8 mouse cellular contexts compared by ENCODE assay signal in genomic region chr5:113492417-113493035, GRCm38 (mm10). TPM values are rescaled to one million over a fixed set of nuclear protein-coding genes. Genes with fewer than 3 reads are reported as not detected.
DNase-seq lines count a peak whose midpoint lies in the region; ATAC-seq and TF ChIP-seq lines count a peak whose summit lies in the region.

No protein-coding gene starts in this region.

- WGBS in embryonic facial prominence, embryonic 15.5 days: 7% methylated on average over 7 of the region's 7 CpGs
- 29% methylated on average over 7 of the region's 7 CpGs for whole genome bisulfite sequencing in heart, adult 2 months

- TF ChIP-seq CTCF in ES-Bruce4 (IDR thresholded peaks at IDR 0.05; ENCODE audit: low read depth, low read length): no peak
- TF ChIP-seq CTCF in heart, adult 2 months (IDR thresholded peaks at IDR 0.05): no peak

- TF ChIP-seq POLR2A in ES-Bruce4 (IDR thresholded peaks at IDR 0.05; ENCODE audit: insufficient read depth, low read length): no peak
- no peak for TF ChIP-seq POLR2A in heart, adult 2 months (IDR thresholded peaks at IDR 0.05; ENCODE audit: insufficient read depth, low read depth, low read length)

- H3K27ac ChIP-seq in ES-Bruce4 (ENCODE audit: insufficient read depth, low read length): no peak overlapping the region
- peak overlapping the region; percentile 17; the same call in 1 of the 2 replicates for H3K27ac ChIP-seq in embryonic facial prominence, embryonic 15.5 days (replicated peaks)
- H3K27ac ChIP-seq in heart, adult 2 months: no peak overlapping the region

- H3K79me2 ChIP-seq in heart, adult 2 months (replicated peaks; ENCODE audit: control insufficient read depth, insufficient read depth, low read length): no peaks in the 10 kb centered on the region

- 0 out of 2 replicates have a peak, but pooled peaks have one; percentile 19 for TF ChIP-seq EP300 in ES-Bruce4 (IDR thresholded peaks at IDR 0.05; ENCODE audit: insufficient read depth, low read depth, low read length)
- no peak for TF ChIP-seq EP300 in heart, adult 2 months (IDR thresholded peaks at IDR 0.05; ENCODE audit: insufficient read depth, low read depth, low read length)

- no peak for ATAC-seq in embryonic facial prominence, embryonic 15.5 days (ENCODE audit: insufficient number of reproducible peaks, low FRiP score, low TSS enrichment, low read depth)

- peak overlapping the region; percentile 66 for H3K4me2 ChIP-seq in embryonic facial prominence, embryonic 15.5 days (replicated peaks)

- H3K4me3 ChIP-seq in ES-Bruce4 (ENCODE audit: low read depth, low read length): no peak overlapping the region
- H3K4me3 ChIP-seq in embryonic facial prominence, embryonic 15.5 days (replicated peaks): peak overlapping the region; percentile 21
- no peak overlapping the region for H3K4me3 ChIP-seq in heart, adult 2 months

- H3K36me3 ChIP-seq in ES-Bruce4 (ENCODE audit: control insufficient read depth, insufficient read depth, low read length, poor library complexity, severe bottlenecking): no peaks in the 10 kb centered on the region
- no peaks in the 10 kb centered on the region for H3K36me3 ChIP-seq in embryonic facial prominence, embryonic 15.5 days
- no peaks in the 10 kb centered on the region for H3K36me3 ChIP-seq in heart, adult 2 months (ENCODE audit: control insufficient read depth, insufficient read depth, low read length)

- H3K4me1 ChIP-seq in ES-Bruce4 (ENCODE audit: control insufficient read depth, insufficient read depth, low read length): no peaks in the 10 kb centered on the region
- H3K4me1 ChIP-seq in embryonic facial prominence, embryonic 15.5 days: peaks cover 38% of the 10 kb centered on the region
- no peaks in the 10 kb centered on the region for H3K4me1 ChIP-seq in heart, adult 2 months (ENCODE audit: control insufficient read depth, insufficient read depth, low read length)

- DNase-seq in adrenal gland, adult 8-10 months: peak; percentile 20
- no peak for DNase-seq in adrenal gland, postnatal 25 days
- DNase-seq in layer of hippocampus, postnatal 25 days (ENCODE audit: extremely low spot score in 1 of 2, low spot score in 1 of 2): peak; percentile 32 to 48
- peak; percentile 81 for DNase-seq in retina, embryonic 14.5 days (ENCODE audit: low spot score)
- DNase-seq in heart, adult 2 months: no peak
- DNase-seq in spleen, postnatal 36 days (ENCODE audit: low spot score in 2 of 2): no peak

- no peak overlapping the region for H3K9ac ChIP-seq in ES-Bruce4 (ENCODE audit: low read depth, poor library complexity, severe bottlenecking)
- H3K9ac ChIP-seq in embryonic facial prominence, embryonic 15.5 days: no peak overlapping the region
- H3K9ac ChIP-seq in heart, adult 2 months (ENCODE audit: low read depth, low read length): no peak overlapping the region

- no peaks in the 10 kb centered on the region for H3K27me3 ChIP-seq in ES-Bruce4 (ENCODE audit: control insufficient read depth, insufficient read depth, low read length, poor library complexity, severe bottlenecking)
- 0 out of 2 replicates have a peak, but pooled peaks cover 8% of the 10 kb centered on the region for H3K27me3 ChIP-seq in embryonic facial prominence, embryonic 15.5 days
- H3K27me3 ChIP-seq in heart, adult 2 months (ENCODE audit: control insufficient read depth, insufficient read depth, low read length): peaks cover 5% of the 10 kb centered on the region

- H3K9me3 ChIP-seq in ES-Bruce4 (replicated peaks; ENCODE audit: control insufficient read depth, insufficient read depth, low read length, poor library complexity, severe bottlenecking): no peaks in the 10 kb centered on the region
- H3K9me3 ChIP-seq in embryonic facial prominence, embryonic 15.5 days (replicated peaks): no peaks in the 10 kb centered on the region

- intact Hi-C loops in heart, adult 2 months (cut with DNase I): no loop called here

RNA-seq across cellular contexts. Expression of gene Wscd2, which starts 2.4 kb away (rescaled TPM):
- total RNA-seq in adrenal gland, adult 8-10 months (2022): 10 to 100 TPM in 2 of 4 experiments, 1 to 10 TPM in 2; 5.4 to 12.6 (median 9.4) TPM
- 3.4 and 5.8 TPM in 2 replicates for total RNA-seq in adrenal gland, postnatal 25 days (2021)
- 2.3 and 3.1 TPM in 2 replicates for polyA plus RNA-seq in ES-Bruce4 (2011; ENCODE audit: insufficient read depth, insufficient read length, low read depth, missing spikeins)
- 13.2 and 14.7 TPM in 2 replicates for polyA plus RNA-seq in embryonic facial prominence, embryonic 15.5 days (2015; fragmentation: Nextera tagmentation; extraction: Ambion mirVana)
- total RNA-seq in layer of hippocampus, postnatal 25 days (2021): 10 to 100 TPM; 84.5 to 89.7 TPM
- total RNA-seq in heart, adult 2 months (2021): under 1 TPM; 0.26 to 0.34 TPM
- 0.82 and 1.5 TPM in 2 replicates for polyA plus RNA-seq in heart, adult 2 months (2012; rRNA removed)

Comparison
In these comparisons a context has a peak if more than half of its experiments do, and no peak if none do; other contexts are left out.
1. DNase-seq: peak in adrenal gland, adult 8-10 months (single experiment), layer of hippocampus, postnatal 25 days (2 of 2) and retina, embryonic 14.5 days (single experiment); none in adrenal gland, postnatal 25 days (single experiment), heart, adult 2 months (0 of 2) and spleen, postnatal 36 days (0 of 2).
2. RNA of gene Wscd2, which starts 2.4 kb away (total RNA-seq): 84.5 to 89.7 TPM in layer of hippocampus, postnatal 25 days; 5.4 to 12.6 TPM in adrenal gland, adult 8-10 months, 3.4 to 5.8 TPM in adrenal gland, postnatal 25 days and 0.26 to 0.34 TPM in heart, adult 2 months; every median in the first group is over 4 times any median in the second.